Mouse (Mus musculus): ENCODE measurements around the gene 9130008F23Rik.

DNA sequence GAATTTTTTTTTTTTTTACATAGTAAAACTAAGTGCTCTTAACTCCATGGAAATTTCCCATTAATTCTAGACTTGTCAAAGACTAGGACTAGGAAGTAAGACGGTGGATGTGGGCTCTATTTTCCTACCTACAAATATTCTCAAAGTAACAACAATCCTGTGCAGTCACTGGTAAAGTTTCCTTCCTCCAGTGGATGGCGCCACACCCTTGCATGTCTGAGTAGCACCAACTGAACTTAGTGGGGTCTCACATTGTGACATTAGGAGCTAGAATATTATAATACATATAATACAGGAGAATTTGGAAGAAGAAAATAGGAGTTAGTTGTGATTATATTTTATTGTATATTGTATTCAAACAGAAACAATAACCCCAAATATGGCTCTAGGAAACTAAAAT is 48.5 kb downstream of the 9130008F23Rik start:
- no peak for TF ChIP-seq GATA1 (IDR thresholded peaks at IDR 0.05; ENCODE audit: borderline replicate concordance, low read length)
- TF ChIP-seq FLI1 (IDR thresholded peaks at IDR 0.05; ENCODE audit: low read length), result no peak
